Mouse (Mus musculus): Measurements from ENCODE around the gene Pcmt1. TPM values are rescaled to one million over a fixed set of nuclear protein-coding genes. Genes with fewer than 3 reads are reported as not detected.

The Pcmt1 gene
- polyA plus RNA-seq, 2 experiments: 41.6 to 95.4 TPM

GRCm38 (mm10) chr10:7712506-7712905 is 31.6 kb upstream of the Pcmt1 start:
- Histone ChIP-seq H3K4me2 (ENCODE audit: low read depth) (no peak overlapping the region), H3K4me3 (ENCODE audit: insufficient read depth in 1 of 2, low read depth in 2 of 2, low read length in 2 of 2) (no peak overlapping the region), H3K36me3 (replicated peaks; ENCODE audit: control insufficient read depth, insufficient read depth, low read depth) (peaks cover 32% of the 10 kb centered on the region), H3K9ac (replicated peaks) (no peak overlapping the region), H3K27me3 (ENCODE audit: control insufficient read depth, insufficient read depth, low read length) (no peaks in the 10 kb centered on the region), H3K27ac (no peak overlapping the region), H3K4me1 (replicated peaks; ENCODE audit: control insufficient read depth in 2 of 2, insufficient read depth in 2 of 2, low read length in 1 of 2) (no peaks in the 10 kb centered on the region), H3K9me3 (ENCODE audit: control insufficient read depth, low read length) (no peaks in the 10 kb centered on the region)
- DNase-seq (ENCODE audit: low read depth in 3 of 3, low spot score in 3 of 3) (no peak), ATAC-seq (ENCODE audit: insufficient read depth) (no peak)
- 86% methylated on average over 13 of the region's 13 CpGs for WGBS (ENCODE audit: insufficient replicate concordance)
- no peak for TF ChIP-seq EP300 (IDR thresholded peaks at IDR 0.05; ENCODE audit: low read depth)
- no peak for TF ChIP-seq CTCF (IDR thresholded peaks at IDR 0.05; ENCODE audit: low read depth)

- H3K27ac ChIP-seq: no peak overlapping the region
- DNase-seq (ENCODE audit: low read depth in 3 of 3, low spot score in 3 of 3) (no peak), ATAC-seq (ENCODE audit: insufficient read depth) (no peak)
- WGBS (ENCODE audit: insufficient replicate concordance): 70% methylated on average over 5 of the region's 5 CpGs
- H3K9me3 ChIP-seq (ENCODE audit: control insufficient read depth, low read length): no peaks in the 10 kb centered on the region
- TF ChIP-seq EP300 (IDR thresholded peaks at IDR 0.05; ENCODE audit: low read depth) (no peak), CTCF (IDR thresholded peaks at IDR 0.05; ENCODE audit: low read depth) (no peak)
- no peak overlapping the region for H3K4me2 ChIP-seq (ENCODE audit: low read depth)
- H3K36me3 ChIP-seq (replicated peaks; ENCODE audit: control insufficient read depth, insufficient read depth, low read depth): peaks cover 40% of the 10 kb centered on the region
- no peak overlapping the region for H3K9ac ChIP-seq (replicated peaks)
- H3K4me1 ChIP-seq (replicated peaks; ENCODE audit: control insufficient read depth in 2 of 2, insufficient read depth in 2 of 2, low read length in 1 of 2): no peaks in the 10 kb centered on the region
- no peaks in the 10 kb centered on the region for H3K27me3 ChIP-seq (ENCODE audit: control insufficient read depth, insufficient read depth, low read length)
- H3K4me3 ChIP-seq (ENCODE audit: insufficient read depth in 1 of 2, low read depth in 2 of 2, low read length in 2 of 2): no peak overlapping the region
Observed at GRCm38 (mm10) chr10:7710121-7710520, 29.2 kb upstream of the Pcmt1 start.

- H3K9me3 ChIP-seq (ENCODE audit: control insufficient read depth, low read length): no peaks in the 10 kb centered on the region
- DNase-seq (ENCODE audit: low read depth in 3 of 3, low spot score in 3 of 3): no peak
- H3K27ac ChIP-seq: no peak overlapping the region
- no peak overlapping the region for H3K4me2 ChIP-seq (ENCODE audit: low read depth)
- WGBS (ENCODE audit: insufficient replicate concordance): 88% methylated on average over 6 of the region's 6 CpGs
- no peaks in the 10 kb centered on the region for H3K27me3 ChIP-seq (ENCODE audit: control insufficient read depth, insufficient read depth, low read length)
- H3K4me3 ChIP-seq (ENCODE audit: insufficient read depth in 1 of 2, low read depth in 2 of 2, low read length in 2 of 2): no peak overlapping the region
- no peak overlapping the region for H3K9ac ChIP-seq (replicated peaks)
- peaks cover 67% of the 10 kb centered on the region for H3K36me3 ChIP-seq (replicated peaks; ENCODE audit: control insufficient read depth, insufficient read depth, low read depth)
- no peak for TF ChIP-seq EP300 (IDR thresholded peaks at IDR 0.05; ENCODE audit: low read depth)
- no peak for TF ChIP-seq CTCF (IDR thresholded peaks at IDR 0.05; ENCODE audit: low read depth)
- no peak for ATAC-seq (ENCODE audit: insufficient read depth)
- H3K4me1 ChIP-seq (replicated peaks; ENCODE audit: control insufficient read depth in 2 of 2, insufficient read depth in 2 of 2, low read length in 1 of 2): no peaks in the 10 kb centered on the region
Observed at GRCm38 (mm10) chr10:7702586-7702985, 21.6 kb upstream of the Pcmt1 start.

GRCm38 (mm10) chr10:7700120-7700519 is 19.2 kb upstream of the Pcmt1 start:
- no peak for DNase-seq (ENCODE audit: low read depth in 3 of 3, low spot score in 3 of 3)
- WGBS (ENCODE audit: insufficient replicate concordance): 63% methylated on average over 3 of the region's 3 CpGs
- Histone ChIP-seq H3K4me2 (ENCODE audit: low read depth) (no peak overlapping the region), H3K9ac (replicated peaks) (no peak overlapping the region), H3K9me3 (ENCODE audit: control insufficient read depth, low read length) (no peaks in the 10 kb centered on the region), H3K4me3 (ENCODE audit: insufficient read depth in 1 of 2, low read depth in 2 of 2, low read length in 2 of 2) (no peak overlapping the region), H3K36me3 (replicated peaks; ENCODE audit: control insufficient read depth, insufficient read depth, low read depth) (peaks cover 68% of the 10 kb centered on the region), H3K4me1 (replicated peaks; ENCODE audit: control insufficient read depth in 2 of 2, insufficient read depth in 2 of 2, low read length in 1 of 2) (no peaks in the 10 kb centered on the region), H3K27ac (no peak overlapping the region), H3K27me3 (ENCODE audit: control insufficient read depth, insufficient read depth, low read length) (no peaks in the 10 kb centered on the region)
- ATAC-seq (ENCODE audit: insufficient read depth): no peak
- TF ChIP-seq CTCF (IDR thresholded peaks at IDR 0.05; ENCODE audit: low read depth) (no peak), EP300 (IDR thresholded peaks at IDR 0.05; ENCODE audit: low read depth) (no peak)

GRCm38 (mm10) chr10:7695286-7695685 is 14.3 kb upstream of the Pcmt1 start:
- Histone ChIP-seq H3K27me3 (ENCODE audit: control insufficient read depth, insufficient read depth, low read length) (no peaks in the 10 kb centered on the region), H3K4me1 (replicated peaks; ENCODE audit: control insufficient read depth in 2 of 2, insufficient read depth in 2 of 2, low read length in 1 of 2) (no peaks in the 10 kb centered on the region), H3K4me3 (ENCODE audit: insufficient read depth in 1 of 2, low read depth in 2 of 2, low read length in 2 of 2) (no peak overlapping the region), H3K36me3 (replicated peaks; ENCODE audit: control insufficient read depth, insufficient read depth, low read depth) (peaks cover 56% of the 10 kb centered on the region), H3K9me3 (ENCODE audit: control insufficient read depth, low read length) (no peaks in the 10 kb centered on the region), H3K27ac (no peak overlapping the region), H3K4me2 (ENCODE audit: low read depth) (no peak overlapping the region), H3K9ac (replicated peaks) (no peak overlapping the region)
- TF ChIP-seq EP300 (IDR thresholded peaks at IDR 0.05; ENCODE audit: low read depth) (no peak), CTCF (IDR thresholded peaks at IDR 0.05; ENCODE audit: low read depth) (peak; percentile 33)
- ATAC-seq (ENCODE audit: insufficient read depth) (no peak), DNase-seq (ENCODE audit: low read depth in 3 of 3, low spot score in 3 of 3) (no peak)
